31 mouse cellular contexts compared by ENCODE assay signal in genomic region chr13:4304861-4305565, GRCm38 (mm10). TPM values are rescaled to one million over a fixed set of nuclear protein-coding genes. Genes with fewer than 3 reads are reported as not detected.
DNase-seq lines count a peak whose midpoint lies in the region; TF ChIP-seq lines count a peak whose summit lies in the region.
"Had no signal": no experiment of that assay in that cellular context is flagged by ENCODE, and none has a peak within 500 bp of the region (broad histone marks: within the 10 kb centered on the region; RNA-seq: fewer than 3 reads in every experiment).

No protein-coding gene starts in this region.

- no peak for TF ChIP-seq EP300 in ES-Bruce4 (IDR thresholded peaks at IDR 0.05; ENCODE audit: insufficient read depth, low read depth, low read length)

- H3K27me3 ChIP-seq in ES-Bruce4 (ENCODE audit: control insufficient read depth, insufficient read depth, low read length, poor library complexity, severe bottlenecking), result no peaks in the 10 kb centered on the region
- H3K27me3 ChIP-seq: embryonic facial prominence, embryonic 15.5 days; forebrain, embryonic 13.5 days; heart, embryonic 15.5 days; intestine, embryonic 15.5 days; limb, embryonic 15.5 days; liver, embryonic 13.5 days; megakaryocyte, embryonic 14.5 days; midbrain, embryonic 12.5 days; neural tube, embryonic 12.5 days had no signal

- H3K4me3 ChIP-seq in ES-Bruce4 (ENCODE audit: low read depth, low read length), result no peak overlapping the region
- H3K4me3 ChIP-seq: embryonic facial prominence, embryonic 10.5 days; embryonic facial prominence, embryonic 15.5 days; forebrain, embryonic 13.5 days; heart, embryonic 10.5 days; heart, embryonic 15.5 days; intestine, embryonic 15.5 days; limb, embryonic 10.5 days; limb, embryonic 15.5 days; liver, embryonic 13.5 days; megakaryocyte, embryonic 14.5 days; midbrain, embryonic 12.5 days; myocyte; neural tube, embryonic 12.5 days had no signal

- no peak for TF ChIP-seq CTCF in ES-Bruce4 (IDR thresholded peaks at IDR 0.05; ENCODE audit: low read depth, low read length)

- peak overlapping the region; percentile 56 for H3K27ac ChIP-seq in ES-Bruce4 (ENCODE audit: insufficient read depth, low read length)
- H3K27ac ChIP-seq: embryonic facial prominence, embryonic 10.5 days; embryonic facial prominence, embryonic 15.5 days; forebrain, embryonic 13.5 days; heart, embryonic 10.5 days; heart, embryonic 15.5 days; intestine, embryonic 15.5 days; limb, embryonic 10.5 days; limb, embryonic 15.5 days; liver, embryonic 13.5 days; midbrain, embryonic 12.5 days; neural tube, embryonic 12.5 days had no signal

- H3K4me1 ChIP-seq in ES-Bruce4 (ENCODE audit: control insufficient read depth, insufficient read depth, low read length), result no peaks in the 10 kb centered on the region
- H3K4me1 ChIP-seq: embryonic facial prominence, embryonic 10.5 days; embryonic facial prominence, embryonic 15.5 days; forebrain, embryonic 13.5 days; heart, embryonic 10.5 days; heart, embryonic 15.5 days; intestine, embryonic 15.5 days; limb, embryonic 10.5 days; limb, embryonic 15.5 days; liver, embryonic 13.5 days; megakaryocyte, embryonic 14.5 days; midbrain, embryonic 12.5 days; neural tube, embryonic 12.5 days had no signal

- H3K9ac ChIP-seq in ES-Bruce4 (ENCODE audit: low read depth, poor library complexity, severe bottlenecking), result no peak overlapping the region
- H3K9ac ChIP-seq: embryonic facial prominence, embryonic 15.5 days; forebrain, embryonic 13.5 days; heart, embryonic 15.5 days; intestine, embryonic 15.5 days; limb, embryonic 15.5 days; liver, embryonic 13.5 days; midbrain, embryonic 12.5 days; neural tube, embryonic 12.5 days had no signal

- H3K36me3 ChIP-seq in ES-Bruce4 (ENCODE audit: control insufficient read depth, insufficient read depth, low read length, poor library complexity, severe bottlenecking), result no peaks in the 10 kb centered on the region
- H3K36me3 ChIP-seq: embryonic facial prominence, embryonic 10.5 days; embryonic facial prominence, embryonic 15.5 days; heart, embryonic 10.5 days; heart, embryonic 15.5 days; intestine, embryonic 15.5 days; limb, embryonic 10.5 days; limb, embryonic 15.5 days; liver, embryonic 13.5 days; midbrain, embryonic 12.5 days; neural tube, embryonic 12.5 days had no signal

- peak; percentile 83 for DNase-seq in R1 (ENCODE audit: low read depth, low spot score)
- peak; percentile 93 for DNase-seq in kidney, adult 9 months
- peak; percentile 41 to 63 for DNase-seq in kidney, postnatal 25 days
- DNase-seq in urinary bladder, postnatal 36 days (ENCODE audit: low spot score in 2 of 2), result no peak
- DNase-seq in cerebellum, adult 18-20 months, result no peak
- DNase-seq in adrenal gland, adult 2 months, result no peak
- DNase-seq in layer of hippocampus, postnatal 14 days (ENCODE audit: low spot score in 2 of 2), result no peak
- DNase-seq: adrenal gland, postnatal 25 days; cerebellum, adult 2 months; cerebellum, postnatal 14 days; gastrocnemius, postnatal 25 days; liver, embryonic 13.5 days; lung, adult 18-20 months; lung, postnatal 4 days had no signal

- H3K9me3 ChIP-seq in ES-Bruce4 (replicated peaks; ENCODE audit: control insufficient read depth, insufficient read depth, low read length, poor library complexity, severe bottlenecking), result peaks cover 21% of the 10 kb centered on the region
- H3K9me3 ChIP-seq: embryonic facial prominence, embryonic 15.5 days; forebrain, embryonic 13.5 days; heart, embryonic 10.5 days; heart, embryonic 15.5 days; intestine, embryonic 15.5 days; limb, embryonic 10.5 days; limb, embryonic 15.5 days; liver, embryonic 13.5 days; midbrain, embryonic 12.5 days; neural tube, embryonic 12.5 days had no signal

- TF ChIP-seq POLR2A in ES-Bruce4 (IDR thresholded peaks at IDR 0.05; ENCODE audit: insufficient read depth, low read length), result no peak

RNA-seq across cellular contexts. Expression of gene Akr1c12, which starts 25.8 kb away (rescaled TPM):
- polyA plus RNA-seq in ES-Bruce4 (2011; ENCODE audit: insufficient read depth, insufficient read length, low read depth, missing spikeins), result not detected in 2 replicates
- total RNA-seq in adrenal gland, adult 2 months (2021), result under 1 TPM; 0.38 to 0.61 TPM
- polyA plus RNA-seq in adrenal gland, adult 2 months (2012; rRNA removed), result not detected in 2 replicates
- total RNA-seq in layer of hippocampus, postnatal 14 days (2021), result not detected
- total RNA-seq: adrenal gland, postnatal 25 days; gastrocnemius, postnatal 25 days; heart, postnatal 25 days; left cerebral cortex, adult 8-10 months; midbrain, postnatal 0 days had no signal
- polyA plus RNA-seq: cerebellum, adult 2 months; cortical plate, adult 2 months; embryonic facial prominence, embryonic 15.5 days; forebrain, embryonic 13.5 days; limb, embryonic 15.5 days; neural tube, embryonic 12.5 days had no signal

Comparison
In these comparisons a context has a peak if more than half of its experiments do, and no peak if none do; other contexts are left out.
1. DNase-seq: peak in R1 (single experiment), kidney, adult 9 months (single experiment) and kidney, postnatal 25 days (2 of 2); none in urinary bladder, postnatal 36 days (0 of 2), cerebellum, adult 18-20 months (0 of 2), adrenal gland, adult 2 months (single experiment) and layer of hippocampus, postnatal 14 days (0 of 2).